Mouse (Mus musculus) skeletal muscle tissue, postnatal 0 days (tissue): ENCODE data around the gene Otof. TPM values are rescaled to one million over a fixed set of nuclear protein-coding genes. Genes with fewer than 3 reads are reported as not detected.

Experiments used
- polyA plus RNA-seq: library from polyadenylated mRNA; unstranded; fragments of >200 nt; fragmentation: Nextera tagmentation; extraction: Ambion mirVana; gene quantifications from 2 replicates; pipeline ENCODE4 v1.2.1, GENCODE M21; 2015

The Otof gene
- 0.06 and 0.17 TPM in 2 replicates for polyA plus RNA-seq

DNA sequence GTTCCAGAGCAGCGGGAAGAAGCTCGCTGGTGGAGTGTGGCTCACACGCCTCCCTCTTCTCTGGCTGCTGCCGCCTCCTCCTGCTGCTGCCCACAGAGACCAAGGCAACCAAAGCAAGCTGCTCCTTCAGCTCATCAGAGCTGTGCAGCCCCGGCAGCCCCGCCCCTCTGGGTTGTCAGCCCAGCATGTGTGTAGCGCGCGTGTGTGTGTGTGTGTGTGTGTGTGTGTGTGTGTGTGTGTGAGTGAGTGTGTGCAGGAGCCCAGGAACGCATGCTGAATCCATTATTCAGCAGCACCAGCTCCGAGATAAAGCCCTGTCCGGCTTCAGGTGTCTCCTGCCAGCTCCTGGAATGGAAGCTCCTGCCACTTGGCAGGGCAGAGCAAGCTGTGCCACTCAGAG is at the start of gene Otof:
Gene Otof (minus strand): TSS at position 112 of the 400 bp plus-strand sequence.

DNA sequence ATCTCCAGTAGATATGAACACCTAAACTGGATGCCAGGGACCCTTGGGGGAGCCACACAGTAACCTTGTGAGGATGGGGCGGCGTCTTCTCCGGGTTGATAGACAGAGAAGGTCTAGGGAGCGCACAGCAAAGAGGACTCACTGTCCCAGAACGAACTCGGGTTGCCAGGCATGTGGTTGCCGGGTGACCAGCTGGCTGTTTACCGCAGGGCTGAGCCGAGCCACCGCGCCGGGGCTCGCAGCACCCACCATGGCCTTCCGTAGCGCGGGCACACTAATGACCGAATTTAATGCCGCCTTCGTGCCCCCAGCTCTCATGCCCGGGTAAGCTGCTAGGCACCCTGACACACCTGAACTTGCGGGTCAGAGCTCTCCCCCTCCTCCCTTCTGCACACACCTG is 4.1 kb upstream of the Otof start, which contains the start of gene 1700001C02Rik:
Gene 1700001C02Rik (plus strand): TSS at position 187 of the 400 bp plus-strand sequence.

Other genes starting within 250 kb of the Otof start
- gene Selenoi, start 229.4 kb downstream of the Otof start, polyA plus RNA-seq = 7.2 and 7.8 TPM in 2 replicates
- gene Drc1, start 180.5 kb downstream of the Otof start, polyA plus RNA-seq = 0.13 and 0.18 TPM in 2 replicates
- gene 1700001C02Rik, start 4.1 kb upstream of the Otof start, polyA plus RNA-seq = not detected in 2 replicates
- not detected in 2 replicates for gene Cib4, start 83.9 kb upstream of the Otof start, polyA plus RNA-seq
- 1.1 and 4.1 TPM in 2 replicates for gene Kcnk3, start 126.2 kb upstream of the Otof start, polyA plus RNA-seq
- 12.1 and 16.5 TPM in 2 replicates for gene Slc35f6, start 186.0 kb upstream of the Otof start, polyA plus RNA-seq
- 65.3 and 69.9 TPM in 2 replicates for gene Cenpa, start 204.8 kb upstream of the Otof start, polyA plus RNA-seq
- 3.2 and 3.3 TPM in 2 replicates for gene Dpysl5, start 249.6 kb upstream of the Otof start, polyA plus RNA-seq